Mouse (Mus musculus): ENCODE data around the gene Efcab5. TPM values are rescaled to one million over a fixed set of nuclear protein-coding genes. Genes with fewer than 3 reads are reported as not detected.

Efcab5 gene
- polyA plus RNA-seq (2015; fragmentation: Nextera tagmentation; extraction: Ambion mirVana), result 0.53 and 0.86 TPM in 2 replicates

DNA sequence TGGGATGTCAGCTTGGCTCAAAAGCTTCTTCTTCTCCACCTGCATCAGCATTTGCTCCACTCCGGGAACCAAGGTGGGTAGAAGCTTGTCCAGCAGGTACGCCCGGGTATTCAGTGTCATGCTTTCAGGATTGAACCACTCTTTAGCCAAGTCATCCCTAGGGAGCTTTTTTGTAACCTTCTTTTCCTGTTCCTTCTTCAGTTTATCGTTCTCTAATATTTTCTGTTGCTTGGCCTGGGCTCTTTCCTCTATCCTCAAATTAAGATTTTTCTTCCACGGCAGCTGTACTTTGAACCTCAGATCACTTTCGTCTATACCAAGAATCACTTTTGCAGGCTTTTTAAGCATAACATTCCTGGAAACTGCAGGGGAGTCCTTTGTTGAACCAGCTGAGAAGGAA, at the start of gene Efcab5:
TSS of gene Efcab5 (minus strand) at position 101 of the 400 bp plus-strand sequence.
- no peak within 1 kb of the TSS for H3K4me2 ChIP-seq

DNA sequence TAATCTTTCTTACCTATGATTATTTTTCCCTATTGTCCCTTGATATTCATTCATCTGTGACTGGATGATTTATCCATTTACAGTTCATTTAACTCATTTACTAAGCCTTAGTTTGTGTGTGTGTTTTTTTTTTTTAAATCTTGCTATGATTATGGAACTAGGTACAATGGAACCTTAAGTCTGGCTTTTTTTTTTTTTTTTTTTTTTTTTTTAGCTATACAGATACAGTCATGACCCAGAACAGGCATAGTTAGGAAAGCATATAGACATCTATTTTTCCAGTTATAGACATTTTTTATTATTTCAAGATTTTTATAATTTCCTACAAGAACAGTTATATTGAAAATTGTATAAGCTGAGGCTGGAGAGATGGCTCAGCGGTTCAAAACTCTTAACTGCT, 46.5 kb upstream of the Efcab5 start:
- no peak overlapping the region for H3K4me2 ChIP-seq
- H3K36me3 ChIP-seq, result no peaks in the 10 kb centered on the region
- no peak overlapping the region for H3K4me3 ChIP-seq
- no peaks in the 10 kb centered on the region for H3K27me3 ChIP-seq
- no peaks in the 10 kb centered on the region for H3K4me1 ChIP-seq
- H3K27ac ChIP-seq, result no peak overlapping the region
- no peak for ATAC-seq (ENCODE audit: insufficient number of reproducible peaks, low FRiP score, low TSS enrichment, low read depth)
- no peaks in the 10 kb centered on the region for H3K9me3 ChIP-seq
- WGBS, result 85% methylated on average over 1 of the region's 1 CpGs
- no peak overlapping the region for H3K9ac ChIP-seq

More for the DNA sequence above, at the start of gene Efcab5:
- H3K36me3 ChIP-seq, result no peaks in the 10 kb centered on the region
- no peak within 1 kb of the TSS for H3K9ac ChIP-seq
- no peak for ATAC-seq (ENCODE audit: insufficient number of reproducible peaks, low FRiP score, low TSS enrichment, low read depth)
- 81% methylated on average over 6 of the region's 6 CpGs for WGBS
- no peak within 1 kb of the TSS for H3K4me3 ChIP-seq
- no peaks in the 10 kb centered on the region for H3K9me3 ChIP-seq
- H3K27me3 ChIP-seq, result no peaks in the 10 kb centered on the region
- H3K27ac ChIP-seq, result no peak within 1 kb of the TSS
- H3K4me1 ChIP-seq, result 0 out of 2 replicates have a peak, but pooled peaks cover 5% of the 10 kb centered on the region

DNA sequence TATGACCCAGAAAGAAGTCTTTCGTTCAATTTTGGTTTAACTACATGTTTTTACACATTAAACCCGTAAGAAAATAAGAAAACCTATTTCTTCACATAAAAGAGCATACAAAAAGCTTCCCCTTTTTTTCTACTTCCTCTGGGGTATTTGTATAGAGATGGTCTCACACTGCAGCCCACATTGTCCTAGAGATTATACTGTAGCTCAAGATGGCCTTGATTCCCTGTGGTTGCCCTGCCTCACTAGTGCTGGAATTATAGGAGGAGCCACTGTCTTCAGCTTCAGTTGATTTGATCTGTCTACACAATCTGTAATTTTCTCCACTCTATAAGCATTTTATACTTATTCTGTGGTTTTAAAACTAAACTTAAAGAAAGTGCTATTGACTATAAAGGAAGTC, 42.7 kb upstream of the Efcab5 start:
- WGBS, result 91% methylated on average over 2 of the region's 2 CpGs
- Histone ChIP-seq H3K4me2 (no peak overlapping the region), H3K27ac (no peak overlapping the region), H3K9ac (no peak overlapping the region), H3K27me3 (no peaks in the 10 kb centered on the region), H3K9me3 (no peaks in the 10 kb centered on the region), H3K4me1 (no peaks in the 10 kb centered on the region), H3K36me3 (no peaks in the 10 kb centered on the region), H3K4me3 (no peak overlapping the region)
- ATAC-seq (ENCODE audit: insufficient number of reproducible peaks, low FRiP score, low TSS enrichment, low read depth), result no peak

DNA sequence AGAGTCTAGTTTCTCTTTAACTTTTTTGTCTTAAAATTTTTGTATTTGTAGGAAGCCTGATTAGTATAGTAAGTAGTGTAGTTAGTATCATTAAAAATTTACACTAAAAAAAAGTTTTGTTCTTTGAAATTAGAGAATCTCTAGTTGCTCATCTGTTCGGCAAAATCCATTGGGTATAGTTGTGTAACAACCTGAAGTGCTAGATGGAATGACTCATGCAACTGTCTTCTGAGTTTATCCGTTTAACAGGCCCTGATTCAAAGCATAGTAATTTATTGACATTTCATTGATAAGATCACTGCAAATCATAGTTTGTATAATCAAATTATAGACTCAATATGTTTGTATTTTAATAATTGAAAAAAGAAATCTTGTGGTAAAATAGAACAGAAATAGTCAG, 42.0 kb upstream of the Efcab5 start:
- Histone ChIP-seq H3K27ac (no peak overlapping the region), H3K4me2 (no peak overlapping the region), H3K9me3 (no peaks in the 10 kb centered on the region), H3K27me3 (no peaks in the 10 kb centered on the region), H3K9ac (no peak overlapping the region), H3K4me1 (no peaks in the 10 kb centered on the region), H3K4me3 (no peak overlapping the region), H3K36me3 (no peaks in the 10 kb centered on the region)
- ATAC-seq (ENCODE audit: insufficient number of reproducible peaks, low FRiP score, low TSS enrichment, low read depth), result no peak
- WGBS, result 76% methylated on average over 2 of the region's 2 CpGs

DNA sequence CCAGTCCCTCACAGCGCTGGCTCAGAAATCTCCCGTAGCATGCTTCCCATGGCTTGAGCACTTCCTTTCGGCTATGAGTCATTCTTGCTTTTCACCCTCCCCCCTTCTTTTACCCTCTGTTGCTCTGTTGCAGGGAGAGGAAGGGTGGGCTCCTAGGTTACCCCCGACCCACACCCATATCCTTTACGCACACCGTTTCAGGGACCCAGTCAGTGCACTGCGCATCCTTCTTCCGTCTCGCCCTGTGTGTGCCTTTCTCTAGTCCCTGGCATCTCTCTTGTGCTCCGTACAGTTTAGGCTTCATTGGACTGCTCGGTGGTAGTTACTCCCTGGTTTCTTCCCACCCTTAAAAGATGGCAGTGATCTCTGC, 28.0 kb upstream of the Efcab5 start:
- Histone ChIP-seq H3K27ac (peak overlapping the region; percentile 89; the same call in 1 of the 2 replicates), H3K9me3 (no peaks in the 10 kb centered on the region)

DNA sequence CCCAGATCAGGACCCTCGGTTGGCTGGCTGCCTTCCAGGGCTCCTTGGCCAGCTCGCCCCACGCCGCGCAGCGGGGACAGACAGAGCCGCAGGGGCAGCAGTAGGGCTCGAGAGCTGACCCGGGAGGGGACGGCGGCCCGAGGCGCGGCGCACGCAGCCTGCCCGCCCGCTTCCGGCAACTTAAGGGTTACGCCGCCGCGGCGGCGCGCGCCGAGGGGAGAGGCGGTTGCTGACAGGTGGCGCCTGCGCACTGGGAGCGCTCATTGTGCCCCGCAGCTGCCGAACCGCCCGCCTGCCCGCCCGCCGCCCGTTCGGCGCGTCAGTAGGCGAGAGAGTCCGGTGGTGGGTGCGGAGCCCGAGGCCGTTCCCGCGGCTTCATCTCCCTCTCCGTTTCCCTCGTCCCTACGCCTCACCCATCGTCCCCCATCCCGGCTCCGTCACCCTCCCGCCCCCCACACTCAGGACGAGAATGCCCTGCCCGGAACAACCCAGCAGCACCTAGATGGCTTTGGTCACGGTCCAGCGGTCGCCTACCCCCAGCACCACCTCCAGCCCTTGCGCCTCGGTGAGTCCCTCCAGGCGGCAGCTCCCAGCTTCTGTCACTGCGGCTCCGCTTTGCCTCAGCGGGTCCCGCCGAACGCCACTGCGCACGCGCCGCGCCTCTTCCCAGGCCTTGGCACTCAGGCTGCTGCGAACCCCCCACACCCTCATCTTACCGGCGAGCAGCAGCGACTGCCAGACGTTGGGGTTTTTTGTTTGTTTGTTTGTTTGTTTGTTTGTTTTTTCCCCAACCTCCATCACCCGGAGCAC, 27.4 kb upstream of the Efcab5 start, which contains the start of gene Ssh2:
TSS of gene Ssh2 (plus strand) at position 337 of the 810 bp plus-strand sequence.
- H3K27me3 ChIP-seq, result no peaks in the 10 kb centered on the region
- under 1% methylated on average over 66 of the region's 82 CpGs for WGBS
- peak within 1 kb of the TSS; percentile 89 for H3K27ac ChIP-seq

More for the DNA sequence above, 28.0 kb upstream of the Efcab5 start:
- Histone ChIP-seq H3K9ac (peak overlapping the region; percentile 66), H3K4me3 (peak overlapping the region; percentile 83), H3K36me3 (no peaks in the 10 kb centered on the region), H3K27me3 (no peaks in the 10 kb centered on the region), H3K4me2 (peak overlapping the region; percentile 83), H3K4me1 (peaks cover 4% of the 10 kb centered on the region)
- 0 out of 2 replicates have a peak, but pooled peaks have one; percentile 48 for ATAC-seq (ENCODE audit: insufficient number of reproducible peaks, low FRiP score, low TSS enrichment, low read depth)
- WGBS, result 0% methylated on average over 11 of the region's 11 CpGs

DNA sequence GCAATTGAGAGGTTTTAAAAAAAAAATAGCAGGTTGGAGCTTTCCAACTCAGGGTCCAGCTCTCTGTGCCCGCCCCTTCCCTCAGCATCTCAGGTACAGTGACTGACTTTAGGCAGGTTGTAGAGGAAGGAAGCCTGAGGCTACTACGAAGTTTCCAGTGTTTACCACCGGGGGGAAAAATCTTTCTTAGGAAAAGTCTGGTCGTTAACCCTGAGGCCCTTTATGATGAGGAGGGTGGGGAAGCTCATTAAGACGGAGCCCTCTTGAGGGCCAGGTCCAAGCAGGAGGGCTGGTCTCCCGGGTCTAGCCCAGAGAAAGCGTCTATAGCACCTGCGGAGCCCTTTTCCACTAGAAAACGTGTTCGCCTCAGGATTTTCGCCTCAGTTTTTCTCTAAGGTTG, 26.7 kb upstream of the Efcab5 start:
- peak; percentile 38; the same call in 1 of the 2 replicates for ATAC-seq (ENCODE audit: insufficient number of reproducible peaks, low FRiP score, low TSS enrichment, low read depth)
- peak overlapping the region; percentile 89 for H3K27ac ChIP-seq
- peak overlapping the region; percentile 83 for H3K4me3 ChIP-seq
- peak overlapping the region; percentile 83 for H3K4me2 ChIP-seq
- no peaks in the 10 kb centered on the region for H3K36me3 ChIP-seq
- no peaks in the 10 kb centered on the region for H3K9me3 ChIP-seq
- H3K4me1 ChIP-seq, result peaks cover 4% of the 10 kb centered on the region
- H3K27me3 ChIP-seq, result no peaks in the 10 kb centered on the region
- WGBS, result under 1% methylated on average over 11 of the region's 11 CpGs
- H3K9ac ChIP-seq, result peak overlapping the region; percentile 66

More for the DNA sequence above, 27.4 kb upstream of the Efcab5 start, which contains the start of gene Ssh2:
- H3K4me2 ChIP-seq, result peak within 1 kb of the TSS; percentile 83
- H3K4me1 ChIP-seq, result peaks cover 4% of the 10 kb centered on the region
- no peaks in the 10 kb centered on the region for H3K36me3 ChIP-seq
- no peaks in the 10 kb centered on the region for H3K9me3 ChIP-seq
- peak; percentile 82 for ATAC-seq (ENCODE audit: insufficient number of reproducible peaks, low FRiP score, low TSS enrichment, low read depth)
- peak within 1 kb of the TSS; percentile 83 for H3K4me3 ChIP-seq
- peak within 1 kb of the TSS; percentile 66 for H3K9ac ChIP-seq

DNA sequence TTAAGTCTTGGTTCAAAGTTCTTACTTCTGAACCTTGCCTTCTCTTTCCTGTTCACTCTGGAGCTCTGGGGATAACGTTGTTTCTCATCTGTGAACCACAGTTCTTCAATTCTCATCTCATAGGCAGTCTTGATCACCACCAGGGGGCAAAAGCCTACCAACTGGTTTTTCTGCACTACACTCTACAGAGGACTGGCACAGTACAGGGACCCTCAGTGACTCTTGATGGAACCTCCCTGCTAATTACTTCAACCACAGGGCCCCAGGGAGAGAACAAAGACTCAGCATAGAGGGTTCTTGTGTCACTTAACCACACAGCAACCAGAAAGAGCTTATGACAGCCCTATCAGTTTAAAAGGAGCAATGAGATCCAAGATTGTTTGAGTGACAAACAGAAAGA, 26.0 kb upstream of the Efcab5 start:
- Histone ChIP-seq H3K27ac (no peak overlapping the region), H3K36me3 (no peaks in the 10 kb centered on the region), H3K4me3 (no peak overlapping the region), H3K27me3 (no peaks in the 10 kb centered on the region), H3K4me1 (peaks cover 4% of the 10 kb centered on the region), H3K4me2 (no peak overlapping the region), H3K9ac (no peak overlapping the region), H3K9me3 (no peaks in the 10 kb centered on the region)
- 3% methylated on average over 1 of the region's 1 CpGs for WGBS
- no peak for ATAC-seq (ENCODE audit: insufficient number of reproducible peaks, low FRiP score, low TSS enrichment, low read depth)

DNA sequence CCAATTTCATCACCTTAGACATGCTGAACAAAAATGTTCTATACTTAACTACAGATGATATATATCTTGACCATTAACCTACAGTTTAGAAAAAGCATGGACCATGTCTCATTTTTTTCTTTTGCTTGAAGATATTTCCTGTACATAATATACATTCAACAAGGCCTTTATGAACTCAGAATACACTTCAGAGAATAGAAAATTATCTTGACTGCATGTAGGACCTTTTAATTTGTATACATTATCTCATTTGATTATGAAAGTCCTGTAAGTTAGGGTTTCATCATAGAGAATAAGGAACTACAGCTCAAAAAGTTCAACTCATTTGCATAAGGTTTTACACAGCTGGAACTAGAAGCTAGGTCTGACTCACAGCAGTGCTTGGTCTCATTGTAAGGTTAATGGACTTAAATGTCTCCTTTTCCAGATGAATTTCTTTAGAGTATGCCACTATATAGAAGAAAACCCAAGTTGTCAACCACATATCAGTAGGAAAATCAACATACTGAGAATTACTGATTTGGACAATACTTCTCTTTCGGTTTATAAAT, 25.4 kb upstream of the Efcab5 start:
- no peak overlapping the region for H3K27ac ChIP-seq

DNA sequence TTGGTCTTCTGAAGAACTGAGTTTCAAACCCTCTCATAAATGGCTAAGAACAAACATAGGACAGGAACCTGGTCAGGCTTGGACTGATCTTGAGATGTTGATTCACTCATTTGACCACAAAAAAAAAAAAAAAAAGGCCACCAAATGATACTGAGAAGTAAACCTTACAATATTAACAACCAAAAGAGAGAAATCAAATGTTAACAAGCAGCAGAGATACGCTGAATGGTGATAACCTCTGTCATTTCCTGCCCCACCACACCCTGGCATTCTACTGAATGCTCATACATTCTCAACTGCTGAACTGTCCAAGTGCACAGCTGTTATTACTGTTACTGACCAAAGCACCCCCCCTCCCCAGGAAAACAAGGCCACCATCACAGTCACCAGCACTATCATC, 11.9 kb upstream of the Efcab5 start:
- no peak for ATAC-seq (ENCODE audit: insufficient number of reproducible peaks, low FRiP score, low TSS enrichment, low read depth)
- H3K36me3 ChIP-seq, result no peaks in the 10 kb centered on the region
- H3K9ac ChIP-seq, result no peak overlapping the region
- no peak overlapping the region for H3K4me2 ChIP-seq
- 74% methylated on average over 1 of the region's 1 CpGs for WGBS
- H3K9me3 ChIP-seq, result no peaks in the 10 kb centered on the region
- no peak overlapping the region for H3K4me3 ChIP-seq
- H3K4me1 ChIP-seq, result peaks cover 6% of the 10 kb centered on the region; the same call in 1 of the 2 replicates
- no peaks in the 10 kb centered on the region for H3K27me3 ChIP-seq
- no peak overlapping the region for H3K27ac ChIP-seq

More for the DNA sequence above, 25.4 kb upstream of the Efcab5 start:
- Histone ChIP-seq H3K4me1 (peaks cover 4% of the 10 kb centered on the region), H3K36me3 (no peaks in the 10 kb centered on the region), H3K9ac (no peak overlapping the region), H3K27me3 (no peaks in the 10 kb centered on the region), H3K9me3 (no peaks in the 10 kb centered on the region), H3K4me3 (no peak overlapping the region), H3K4me2 (no peak overlapping the region)
- WGBS, result 100% methylated on average over 1 of the region's 1 CpGs
- no peak for ATAC-seq (ENCODE audit: insufficient number of reproducible peaks, low FRiP score, low TSS enrichment, low read depth)

DNA sequence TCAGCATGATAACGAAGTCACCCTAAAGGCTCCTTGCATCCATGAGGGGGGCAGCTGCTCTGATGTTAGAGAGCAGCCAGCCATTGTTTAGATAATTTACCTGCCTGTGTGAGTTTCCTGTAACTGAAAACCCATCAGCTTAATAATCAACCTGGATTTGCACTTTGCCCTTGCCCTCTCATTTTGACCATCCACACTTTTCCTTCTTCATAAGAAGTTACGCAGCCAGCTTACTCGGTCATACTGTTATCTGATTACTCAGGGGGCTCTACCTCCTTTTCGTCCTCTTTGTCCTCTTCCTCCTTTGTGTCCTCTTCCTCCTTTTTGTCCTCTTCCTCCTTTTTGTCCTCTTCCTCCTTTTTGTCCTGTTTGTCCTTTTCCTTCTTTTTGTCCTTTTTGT, 10.9 kb upstream of the Efcab5 start:
- H3K9ac ChIP-seq, result no peak overlapping the region
- no peaks in the 10 kb centered on the region for H3K9me3 ChIP-seq
- no peaks in the 10 kb centered on the region for H3K36me3 ChIP-seq
- H3K27ac ChIP-seq, result no peak overlapping the region
- peaks cover 6% of the 10 kb centered on the region; the same call in 1 of the 2 replicates for H3K4me1 ChIP-seq
- H3K27me3 ChIP-seq, result no peaks in the 10 kb centered on the region
- 62% methylated on average over 4 of the region's 4 CpGs for WGBS
- H3K4me3 ChIP-seq, result no peak overlapping the region
- no peak for ATAC-seq (ENCODE audit: insufficient number of reproducible peaks, low FRiP score, low TSS enrichment, low read depth)
- H3K4me2 ChIP-seq, result no peak overlapping the region

Data from limb, embryonic 15.5 days (tissue).